Mouse (Mus musculus) granulocyte monocyte progenitor cell, adult 5-6 weeks (primary cell): ENCODE measurements around the gene Ankrd39. TPM values are rescaled to one million over a fixed set of nuclear protein-coding genes. Genes with fewer than 3 reads are reported as not detected.

Experiments used
- ATAC-seq: replicated peaks from 2 replicates; pipeline ENCODE4 v1.8.0; 2016; ENCODE audit warnings: mild to moderate bottlenecking, moderate TSS enrichment, inconsistent platforms; ENCODE audit not compliant: poor library complexity, severe bottlenecking
- total RNA-seq, 2 experiments: library from RNA; stranded (forward) in 1 of 2; stranded (reverse) in 1 of 2; fragments of 200-712, 200-1000 nt in 1 of 2; fragments of >200 nt in 1 of 2; fragmentation: Nextera tagmentation in 1 of 2; gene quantifications; 2 replicates each; pipeline ENCODE4 v1.2.3; 2014 to 2017

Ankrd39 gene
- total RNA-seq, 2 experiments from 2014 or later, result 3.1 to 4.9 TPM

DNA sequence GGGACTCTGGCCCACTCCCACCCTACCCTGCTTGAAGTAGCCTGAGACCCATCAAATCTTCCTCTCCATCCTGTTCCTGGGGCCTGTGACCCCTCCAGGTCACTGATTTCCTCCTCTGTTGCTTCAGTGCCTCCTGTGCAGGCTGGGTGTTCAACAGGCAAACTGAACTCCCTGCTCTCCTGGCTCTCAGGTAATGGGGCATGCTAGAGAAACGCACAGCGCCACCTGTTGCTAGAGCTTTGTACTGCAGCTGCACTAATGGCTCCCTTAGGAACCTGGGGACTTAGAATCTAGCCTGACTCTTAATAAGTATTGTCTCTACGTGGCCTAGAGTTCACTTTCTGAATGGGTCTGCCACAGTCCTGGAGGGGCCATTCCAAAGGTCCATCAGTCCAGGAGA lies 46.0 kb downstream of the Ankrd39 start:
- peak; percentile 79 for ATAC-seq

DNA sequence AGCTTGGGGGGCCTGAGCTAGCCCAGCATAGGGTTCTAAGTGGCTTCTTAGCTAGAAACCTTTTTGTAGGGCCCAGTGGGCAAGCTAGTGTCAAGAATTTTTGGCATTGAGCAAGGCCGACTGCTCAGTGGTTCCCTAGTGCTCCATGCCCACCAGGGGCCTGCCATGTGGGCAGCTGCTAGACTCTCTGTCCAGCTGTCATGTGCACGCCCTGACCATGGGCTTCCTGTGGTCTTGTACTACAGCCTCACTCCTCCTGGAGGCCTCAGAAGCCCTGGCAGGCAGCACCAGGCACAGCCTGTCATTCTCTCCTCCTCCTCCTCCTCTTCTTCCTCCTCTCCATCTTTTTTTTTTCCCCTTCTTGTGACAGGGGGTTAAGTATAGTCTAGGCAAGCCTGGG lies 49.9 kb downstream of the Ankrd39 start:
- no peak for ATAC-seq

DNA sequence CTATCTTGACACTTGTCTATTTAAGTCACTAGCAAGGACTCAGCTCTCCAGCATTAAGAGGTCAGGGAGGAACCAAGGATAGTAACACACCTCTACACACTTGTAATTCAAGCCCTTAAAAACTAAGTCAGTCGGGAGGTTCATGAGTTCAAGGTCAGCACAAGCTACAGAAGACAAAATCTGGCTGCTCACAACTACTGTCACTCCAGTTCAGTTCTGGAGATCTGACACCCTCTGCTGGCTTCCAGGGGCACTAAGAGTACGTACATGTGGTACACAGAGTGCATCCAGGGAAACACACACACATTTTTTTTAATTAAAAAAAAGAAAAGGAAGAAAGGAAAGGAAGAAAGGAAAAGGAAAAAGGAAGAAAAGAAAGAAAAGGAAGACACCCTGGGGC lies 50.5 kb downstream of the Ankrd39 start:
- no peak for ATAC-seq

DNA sequence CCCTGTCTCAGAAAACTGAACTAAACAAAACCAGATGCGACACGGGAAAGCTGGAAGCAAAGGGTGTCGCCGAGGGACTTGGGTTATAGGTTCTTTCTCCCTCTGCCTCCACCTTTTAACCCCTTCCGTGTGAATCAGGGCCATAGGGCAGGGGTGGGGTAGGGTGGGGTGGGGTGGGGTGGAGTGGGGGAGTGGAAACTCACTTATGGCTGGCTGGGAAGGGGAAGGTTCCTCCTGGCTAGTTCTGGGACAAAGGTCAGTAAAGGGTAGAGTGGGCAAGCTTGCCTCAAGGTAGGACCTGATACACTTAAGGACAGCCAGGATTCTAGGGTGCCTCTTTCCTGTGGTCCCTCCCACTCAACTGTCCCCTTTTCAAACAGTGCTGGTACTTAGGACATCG lies 53.9 kb downstream of the Ankrd39 start:
- ATAC-seq, result no peak

DNA sequence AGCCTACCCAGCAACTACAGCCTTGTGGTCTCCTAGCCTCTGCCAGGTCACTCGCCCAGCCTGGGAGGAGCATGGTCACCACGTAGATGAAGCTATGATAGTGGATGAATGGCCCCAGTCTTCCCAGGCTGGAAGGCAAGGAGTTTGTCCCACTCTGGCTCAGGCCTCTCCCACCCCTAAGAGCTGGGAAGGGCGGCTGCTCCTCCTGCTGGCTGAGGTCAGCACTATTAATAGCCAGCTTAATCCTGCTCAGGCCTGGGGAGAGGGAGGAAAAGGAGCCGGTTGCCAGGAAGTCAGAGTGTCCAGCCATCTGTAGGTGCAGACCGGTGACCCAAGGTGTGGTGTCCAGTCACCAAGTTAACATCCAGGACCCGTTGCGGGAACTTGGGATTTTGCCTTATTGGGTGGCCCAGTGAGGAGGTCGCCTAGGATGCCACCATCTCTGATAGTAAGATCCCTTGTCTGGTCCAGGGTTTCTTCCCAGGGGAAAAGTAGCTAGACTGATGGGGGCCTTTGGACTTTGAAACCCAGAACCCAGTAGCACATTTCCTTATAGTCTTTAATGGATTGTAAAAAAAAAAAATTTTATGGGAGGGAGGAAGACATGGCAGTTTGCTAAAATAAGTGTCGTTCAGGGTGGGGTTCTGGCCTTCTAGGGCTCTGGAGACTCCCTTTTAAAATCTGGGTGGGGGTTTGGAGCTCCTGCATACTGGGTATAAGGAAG lies 54.7 kb downstream of the Ankrd39 start:
- 0 out of 2 replicates have a peak, but pooled peaks have one; percentile 17 for ATAC-seq

DNA sequence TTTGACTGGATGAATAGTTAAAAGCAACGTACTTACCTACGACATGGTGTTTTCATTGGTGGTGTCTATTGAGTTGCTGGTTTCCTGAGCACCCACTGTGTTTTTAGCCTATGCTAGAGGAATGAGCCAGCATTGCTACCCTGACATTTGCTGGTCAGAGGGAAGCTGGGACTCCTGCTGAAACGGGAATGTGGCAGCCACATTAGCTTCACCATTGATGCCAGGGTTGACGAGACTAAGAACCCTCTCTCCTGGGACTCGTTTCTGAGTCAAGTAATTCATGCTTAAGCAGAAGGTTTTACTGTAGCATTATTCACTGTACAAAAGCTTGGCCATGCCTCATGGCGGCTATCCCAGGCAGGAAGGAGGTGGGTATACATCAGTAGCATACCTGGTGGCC lies 57.6 kb downstream of the Ankrd39 start:
- no peak for ATAC-seq

Other genes with a start within 250 kb of the Ankrd39 start
- gene Arid5a, start 239.7 kb downstream of the Ankrd39 start, total RNA-seq (2014; fragmentation: Nextera tagmentation), result 36.0 and 42.2 TPM in 2 replicates
- gene Arid5a, start 239.7 kb downstream of the Ankrd39 start, total RNA-seq (2017), result 33.7 and 33.9 TPM in 2 replicates
- 37.2 and 57.8 TPM in 2 replicates for gene Kansl3, start 178.3 kb downstream of the Ankrd39 start, total RNA-seq (2014; fragmentation: Nextera tagmentation)
- gene Kansl3, start 178.3 kb downstream of the Ankrd39 start, total RNA-seq (2017), result 36.9 and 40.2 TPM in 2 replicates
- gene Fer1l5, start 175.2 kb downstream of the Ankrd39 start, total RNA-seq (2014; fragmentation: Nextera tagmentation), result not detected in 2 replicates
- gene Fer1l5, start 175.2 kb downstream of the Ankrd39 start, total RNA-seq (2017), result 0.77 TPM in 1 of 2 replicates, not detected in the other
- 21.0 and 25.0 TPM in 2 replicates for gene Lman2l, start 102.2 kb downstream of the Ankrd39 start, total RNA-seq (2014; fragmentation: Nextera tagmentation)
- gene Lman2l, start 102.2 kb downstream of the Ankrd39 start, total RNA-seq (2017), result 5.9 and 6.3 TPM in 2 replicates
- 7.6 and 14.1 TPM in 2 replicates for gene Cnnm4, start 75.8 kb downstream of the Ankrd39 start, total RNA-seq (2014; fragmentation: Nextera tagmentation)
- 4.4 and 6.1 TPM in 2 replicates for gene Cnnm4, start 75.8 kb downstream of the Ankrd39 start, total RNA-seq (2017)
- gene Cnnm3, start 35.6 kb downstream of the Ankrd39 start, total RNA-seq (2014; fragmentation: Nextera tagmentation), result 14.7 and 28.8 TPM in 2 replicates
- 9.3 and 14.4 TPM in 2 replicates for gene Cnnm3, start 35.6 kb downstream of the Ankrd39 start, total RNA-seq (2017)
- gene Ankrd23, start 10.6 kb downstream of the Ankrd39 start, total RNA-seq (2014; fragmentation: Nextera tagmentation), result 7.0 and 12.2 TPM in 2 replicates
- 5.8 and 8.4 TPM in 2 replicates for gene Ankrd23, start 10.6 kb downstream of the Ankrd39 start, total RNA-seq (2017)
- not detected in 2 replicates for gene Gm42417, start 8.0 kb downstream of the Ankrd39 start, total RNA-seq (2014; fragmentation: Nextera tagmentation)
- 0.93 TPM in 1 of 2 replicates, not detected in the other for gene Gm42417, start 8.0 kb downstream of the Ankrd39 start, total RNA-seq (2017)
- gene Sema4c, start 10.9 kb upstream of the Ankrd39 start, total RNA-seq (2014; fragmentation: Nextera tagmentation), result 2.0 and 2.3 TPM in 2 replicates
- 1.9 and 2.1 TPM in 2 replicates for gene Sema4c, start 10.9 kb upstream of the Ankrd39 start, total RNA-seq (2017)
- 3.6 TPM in 1 of 2 replicates, not detected in the other for gene Fam178b, start 135.7 kb upstream of the Ankrd39 start, total RNA-seq (2014; fragmentation: Nextera tagmentation)
- gene Fam178b, start 135.7 kb upstream of the Ankrd39 start, total RNA-seq (2017), result not detected in 2 replicates
- gene Cox5b, start 144.0 kb upstream of the Ankrd39 start, total RNA-seq (2014; fragmentation: Nextera tagmentation), result 609 and 614 TPM in 2 replicates
- gene Cox5b, start 144.0 kb upstream of the Ankrd39 start, total RNA-seq (2017), result 494 and 585 TPM in 2 replicates
- not detected in 2 replicates for gene 4933424G06Rik, start 162.7 kb upstream of the Ankrd39 start, total RNA-seq (2014; fragmentation: Nextera tagmentation)
- gene 4933424G06Rik, start 162.7 kb upstream of the Ankrd39 start, total RNA-seq (2017), result not detected in 2 replicates
- 34.3 and 59.5 TPM in 2 replicates for gene Actr1b, start 167.0 kb upstream of the Ankrd39 start, total RNA-seq (2014; fragmentation: Nextera tagmentation)
- gene Actr1b, start 167.0 kb upstream of the Ankrd39 start, total RNA-seq (2017), result 30.8 and 37.7 TPM in 2 replicates
- gene Zap70, start 214.4 kb upstream of the Ankrd39 start, total RNA-seq (2014; fragmentation: Nextera tagmentation), result not detected in 2 replicates
- 0.13 TPM in 1 of 2 replicates, not detected in the other for gene Zap70, start 214.4 kb upstream of the Ankrd39 start, total RNA-seq (2017)